Mouse (Mus musculus) cerebral cortex, adult 2 months (tissue): ENCODE results near the gene Hs1bp3.

Experiments
- WGBS: fragments of 180-500 bp; shearing (Covaris S2); methylation state at CpG from one replicate; pipeline ENCODE4 v1.1.7; 2018; 5-methylcytosine and 5-hydroxymethylcytosine counted together

Gene Hs1bp3

GRCm38 (mm10) chr12:8334261-8334660, 21.0 kb downstream of the Hs1bp3 start:
- WGBS = 66% methylated on average over 4 of the region's 4 CpGs

DNA sequence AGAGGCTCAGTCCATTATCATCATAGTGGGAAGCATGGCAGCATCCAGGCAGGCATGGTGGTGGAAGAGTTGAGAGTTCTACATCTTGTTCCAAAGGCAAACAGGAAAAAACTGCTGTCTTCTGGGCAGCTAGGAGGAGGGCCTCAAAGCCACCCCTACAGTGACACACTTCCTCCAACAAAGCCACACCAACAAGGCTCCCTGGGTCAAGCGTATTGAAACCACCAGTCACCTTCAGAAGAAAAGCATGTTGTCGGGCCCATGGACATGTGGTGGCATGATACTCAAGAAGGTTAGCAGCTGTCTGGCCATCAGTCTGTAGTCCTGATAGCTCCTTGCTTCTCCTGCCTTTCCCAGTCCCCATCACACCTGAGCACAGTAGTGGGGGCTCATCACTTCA, 22.3 kb downstream of the Hs1bp3 start:
- WGBS = 88% methylated on average over 2 of the region's 2 CpGs

- 81% methylated on average over 10 of the region's 10 CpGs for WGBS
Measured at GRCm38 (mm10) chr12:8336601-8337285, 23.5 kb downstream of the Hs1bp3 start.

DNA sequence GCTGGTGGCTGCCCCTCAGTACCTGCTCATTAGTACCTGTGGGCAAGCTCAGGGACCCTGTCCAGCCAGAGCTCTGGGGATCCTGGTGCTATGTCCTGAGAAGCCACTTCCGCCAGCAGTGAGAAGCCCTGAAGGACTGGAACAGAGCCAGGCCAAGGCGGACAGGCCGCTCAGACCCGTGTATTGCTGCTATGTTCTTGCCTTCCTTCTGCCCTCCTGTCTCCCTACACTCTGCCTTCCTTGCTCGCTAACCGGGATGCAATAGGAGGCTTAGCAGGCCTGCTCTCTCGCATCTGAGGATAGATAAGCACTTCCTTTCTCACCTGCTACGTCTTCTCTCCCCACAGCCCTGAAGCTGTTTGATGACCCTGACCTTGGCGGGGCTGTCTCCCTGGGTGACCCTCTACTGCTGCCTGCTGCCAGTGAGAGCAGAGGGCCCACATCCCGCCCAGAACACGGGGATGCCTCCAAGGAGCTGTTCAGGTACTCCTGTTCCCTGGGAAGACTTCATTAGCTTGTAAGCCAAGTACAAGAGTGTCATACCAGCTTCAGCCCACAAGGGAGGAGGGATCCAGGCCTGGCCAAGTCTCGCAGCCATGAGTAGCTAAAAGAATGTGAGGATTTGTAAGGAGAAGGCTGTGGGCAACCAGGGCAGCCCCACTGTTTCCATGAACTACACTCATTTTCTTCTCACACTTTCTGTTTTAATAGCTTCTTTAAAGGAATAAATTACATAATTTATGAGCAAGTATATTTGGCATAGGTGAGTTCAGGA, 24.2 kb downstream of the Hs1bp3 start:
- WGBS = 64% methylated on average over 12 of the region's 12 CpGs

DNA sequence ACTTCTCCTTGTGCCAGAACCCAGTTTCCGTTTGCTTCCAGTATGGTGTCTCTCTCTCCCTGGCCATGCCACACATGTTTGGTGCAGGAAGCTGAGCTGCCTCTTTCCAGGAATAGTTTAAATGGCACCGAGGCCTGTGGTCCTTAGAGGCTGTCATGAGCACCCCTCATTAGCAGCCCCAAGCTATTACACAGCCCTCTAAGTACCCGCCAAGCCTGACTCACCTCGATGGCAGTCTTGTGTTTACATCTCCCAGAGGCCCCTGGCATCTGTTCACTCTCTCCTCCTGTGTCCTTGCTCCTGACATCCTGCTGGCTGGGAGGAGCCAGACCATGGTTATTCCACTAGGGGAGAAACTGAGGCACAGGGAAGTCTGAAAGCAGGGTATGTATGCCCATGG, 25.3 kb downstream of the Hs1bp3 start:
- 51% methylated on average over 4 of the region's 4 CpGs for WGBS

DNA sequence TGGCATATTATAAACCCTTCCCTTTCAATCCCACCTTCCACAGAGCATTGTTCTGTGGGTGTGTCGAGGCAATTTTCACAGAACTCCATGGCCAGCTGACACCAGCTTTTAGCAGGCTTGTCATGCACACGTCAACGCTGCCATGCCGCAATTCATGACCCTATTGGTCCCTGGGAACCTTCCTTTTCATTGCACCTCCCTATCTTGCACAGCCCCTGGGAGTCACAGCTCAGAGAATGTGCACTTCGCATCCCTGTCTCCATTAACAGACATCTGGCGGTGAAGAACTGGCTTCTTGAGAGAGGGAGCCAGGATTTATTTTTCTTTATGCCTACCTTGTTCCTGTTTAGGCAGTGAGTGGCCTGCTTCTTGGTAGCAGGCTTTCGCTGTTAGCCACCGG, 25.7 kb downstream of the Hs1bp3 start:
- 81% methylated on average over 8 of the region's 8 CpGs for WGBS

DNA sequence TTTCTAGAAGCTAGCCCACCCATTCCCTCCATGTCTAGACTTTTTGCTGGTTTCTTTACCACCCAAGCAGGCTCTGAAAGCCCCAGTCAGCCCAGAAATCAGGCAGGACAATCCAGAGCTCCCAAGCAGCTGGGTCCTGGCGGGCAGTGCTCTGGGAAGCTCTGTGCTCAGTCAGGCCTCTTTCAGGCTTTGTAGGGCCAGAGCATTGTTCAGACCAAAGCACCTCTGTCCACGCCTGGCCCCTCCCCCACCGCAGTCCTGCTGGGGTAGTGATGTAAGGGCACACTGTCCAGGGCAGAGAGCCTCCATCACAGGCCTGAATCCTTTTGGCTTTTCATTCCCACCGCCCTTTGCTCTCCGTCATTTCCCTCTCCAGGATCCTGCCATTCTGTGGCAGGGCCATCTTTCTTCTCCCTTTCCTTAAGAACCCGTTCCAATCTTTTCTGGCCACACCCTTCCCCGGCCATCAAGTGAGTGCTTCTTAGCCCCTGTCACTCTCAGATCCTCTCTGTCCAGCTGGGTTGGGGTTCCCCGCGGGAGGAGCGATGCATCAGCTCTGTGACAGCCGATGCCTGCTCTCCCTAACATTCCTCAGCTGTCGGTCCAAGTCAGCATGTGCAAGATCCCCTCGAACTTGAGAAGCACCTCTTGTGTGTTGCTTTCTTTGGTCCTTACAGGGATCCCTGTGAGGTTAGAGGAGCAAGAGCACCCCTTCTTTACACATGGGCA, 26.5 kb downstream of the Hs1bp3 start:
- WGBS = 63% methylated on average over 13 of the region's 13 CpGs

DNA sequence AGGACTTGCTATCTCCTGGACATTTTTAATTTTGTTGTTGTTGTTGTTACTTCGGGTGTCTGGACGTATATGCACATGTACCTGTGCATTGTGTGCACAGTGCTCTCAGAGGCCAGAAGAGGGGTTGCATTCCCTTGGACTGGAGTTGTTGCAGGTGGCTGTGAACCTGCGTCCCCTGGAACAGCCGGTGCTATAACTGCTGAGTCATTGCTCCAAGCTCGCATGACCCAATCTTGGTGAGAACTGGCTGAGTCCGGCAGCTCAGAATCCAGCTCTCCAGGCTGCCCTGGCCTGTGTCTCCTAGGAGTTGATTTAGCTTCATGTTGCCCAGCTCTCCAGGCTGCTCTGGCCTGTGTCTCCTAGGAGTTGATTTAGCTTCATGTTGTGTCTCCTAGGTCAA, 27.8 kb downstream of the Hs1bp3 start:
- WGBS = 75% methylated on average over 6 of the region's 6 CpGs

DNA sequence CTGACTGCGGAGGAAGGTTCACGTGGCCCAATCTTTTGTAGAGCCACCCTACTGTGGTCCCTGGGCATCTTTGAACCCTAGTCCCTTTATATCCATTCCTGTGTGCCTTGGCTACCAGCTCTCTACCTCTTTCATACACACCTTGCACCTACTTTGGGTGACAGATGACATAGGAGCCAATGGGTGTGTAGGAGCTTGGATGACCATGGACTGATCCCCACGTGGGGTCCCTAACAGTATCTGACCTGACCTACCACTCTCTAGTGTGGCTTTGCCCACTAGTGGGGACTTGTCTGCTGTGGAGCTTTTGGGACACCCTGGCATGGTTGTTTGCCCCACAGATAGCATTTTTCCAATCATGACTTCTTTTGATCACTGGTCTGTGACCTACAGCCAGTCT, 30.1 kb downstream of the Hs1bp3 start:
- 99% methylated on average over 3 of the region's 3 CpGs for WGBS

- WGBS = 9% methylated on average over 9 of the region's 9 CpGs
Measured at GRCm38 (mm10) chr12:8344897-8345296, 31.7 kb downstream of the Hs1bp3 start.

DNA sequence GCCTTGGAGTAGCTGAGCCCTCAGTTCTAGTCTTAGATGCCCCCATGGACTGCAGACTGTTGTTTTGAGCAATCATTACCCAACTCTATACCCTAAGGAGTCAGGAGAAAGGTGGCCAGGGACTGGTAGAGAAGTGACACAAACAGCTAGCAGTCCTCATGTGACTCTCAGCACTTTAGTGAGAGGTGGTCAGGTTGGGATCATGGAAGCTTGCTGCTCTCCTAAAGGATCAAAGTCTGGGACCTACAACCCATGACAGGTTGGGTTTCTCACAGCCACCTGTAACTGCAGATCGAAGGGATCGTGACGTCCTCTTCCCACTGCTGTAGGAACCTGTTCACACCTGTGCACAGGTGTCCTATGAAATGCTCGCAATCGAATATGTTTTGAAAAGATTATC, 32.3 kb downstream of the Hs1bp3 start:
- WGBS = 96% methylated on average over 5 of the region's 5 CpGs

- WGBS = 73% methylated on average over 8 of the region's 8 CpGs
Measured at GRCm38 (mm10) chr12:8347746-8348462, 34.7 kb downstream of the Hs1bp3 start.

GRCm38 (mm10) chr12:8348733-8349513, 35.7 kb downstream of the Hs1bp3 start:
- WGBS = 59% methylated on average over 9 of the region's 9 CpGs

DNA sequence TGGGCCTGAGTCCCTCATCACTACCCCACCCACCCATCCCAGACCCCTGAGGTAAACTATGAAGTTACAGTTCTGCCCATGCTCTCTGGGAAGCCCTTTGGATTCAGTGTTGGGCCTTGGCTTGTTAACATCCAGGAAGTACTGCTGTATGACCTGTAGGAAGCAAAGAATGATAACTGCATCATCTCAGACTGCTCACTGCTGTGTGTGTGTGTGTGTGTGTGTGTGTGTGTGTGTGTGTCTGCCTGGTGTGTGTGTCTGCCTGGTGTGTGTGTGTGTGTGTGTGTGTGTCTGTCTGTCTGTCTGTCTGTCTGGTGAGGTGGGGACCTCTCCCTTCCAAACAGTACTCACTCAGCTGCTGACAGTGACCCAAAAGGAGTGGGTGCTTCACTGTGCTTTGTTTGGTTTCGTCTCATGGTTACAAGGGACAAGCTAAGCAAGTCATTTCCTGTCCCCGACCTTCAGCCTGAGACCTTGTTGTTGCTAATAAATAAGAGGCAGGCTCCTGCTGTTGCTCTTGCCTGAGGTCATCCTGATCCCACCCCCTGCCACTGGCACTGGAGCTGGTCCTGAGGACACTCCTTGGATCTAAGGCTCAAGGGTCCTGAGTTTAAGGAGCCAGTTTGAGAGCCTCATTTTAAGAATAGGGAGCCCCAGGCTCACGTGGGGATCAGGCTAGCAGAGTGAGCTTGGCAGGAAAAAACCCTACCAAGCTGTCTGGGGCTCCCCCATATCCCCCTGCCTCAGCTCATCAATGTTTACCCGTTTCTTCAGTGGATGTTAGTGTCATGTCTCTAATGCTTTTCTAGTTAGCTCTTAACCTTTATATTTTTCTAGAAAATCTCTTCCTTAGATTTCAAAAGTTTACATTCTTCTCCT, 38.0 kb downstream of the Hs1bp3 start:
- WGBS = 56% methylated on average over 4 of the region's 4 CpGs

- WGBS = 79% methylated on average over 4 of the region's 4 CpGs
Measured at GRCm38 (mm10) chr12:8353071-8353470, 39.8 kb downstream of the Hs1bp3 start.

DNA sequence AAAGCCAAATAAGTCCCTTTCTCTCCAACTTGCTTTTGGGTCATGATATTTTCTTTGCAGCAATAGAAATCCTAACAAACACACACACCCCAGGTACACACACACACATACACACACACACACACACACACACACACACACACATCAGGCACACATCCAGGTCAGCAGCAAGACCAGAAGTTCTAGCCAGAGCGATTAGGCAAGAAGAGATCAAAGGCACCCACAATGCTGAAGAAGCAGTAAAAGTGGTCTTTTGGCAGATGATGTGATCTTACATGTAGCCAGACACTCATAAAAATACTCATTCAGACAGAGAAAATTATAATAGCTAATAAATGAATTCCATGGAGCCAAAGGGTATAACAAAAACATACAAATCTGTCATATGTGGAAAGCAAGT, 41.0 kb downstream of the Hs1bp3 start:
- WGBS = 91% methylated on average over 1 of the region's 1 CpGs

DNA sequence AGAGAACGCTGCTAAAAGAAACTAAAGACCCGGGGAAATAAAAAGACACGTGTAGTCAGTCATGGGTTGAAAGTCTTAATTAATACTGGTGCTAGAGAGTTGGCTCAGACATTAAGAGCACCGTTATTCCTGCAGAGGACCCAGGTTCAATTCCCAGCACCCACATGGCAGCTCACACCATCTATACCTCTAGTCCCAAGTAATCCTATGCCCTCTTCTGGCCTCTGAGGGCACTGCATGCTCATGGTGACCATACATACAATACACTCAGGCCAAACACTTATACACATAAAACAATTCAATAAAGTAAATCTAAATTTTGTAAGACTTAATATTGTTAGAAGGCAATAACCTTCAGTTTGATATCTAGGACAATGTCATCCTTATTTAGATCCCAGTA, 41.8 kb downstream of the Hs1bp3 start:
- WGBS = 97% methylated on average over 4 of the region's 4 CpGs

GRCm38 (mm10) chr12:8357449-8357848, 44.2 kb downstream of the Hs1bp3 start:
- 9% methylated on average over 5 of the region's 5 CpGs for WGBS

DNA sequence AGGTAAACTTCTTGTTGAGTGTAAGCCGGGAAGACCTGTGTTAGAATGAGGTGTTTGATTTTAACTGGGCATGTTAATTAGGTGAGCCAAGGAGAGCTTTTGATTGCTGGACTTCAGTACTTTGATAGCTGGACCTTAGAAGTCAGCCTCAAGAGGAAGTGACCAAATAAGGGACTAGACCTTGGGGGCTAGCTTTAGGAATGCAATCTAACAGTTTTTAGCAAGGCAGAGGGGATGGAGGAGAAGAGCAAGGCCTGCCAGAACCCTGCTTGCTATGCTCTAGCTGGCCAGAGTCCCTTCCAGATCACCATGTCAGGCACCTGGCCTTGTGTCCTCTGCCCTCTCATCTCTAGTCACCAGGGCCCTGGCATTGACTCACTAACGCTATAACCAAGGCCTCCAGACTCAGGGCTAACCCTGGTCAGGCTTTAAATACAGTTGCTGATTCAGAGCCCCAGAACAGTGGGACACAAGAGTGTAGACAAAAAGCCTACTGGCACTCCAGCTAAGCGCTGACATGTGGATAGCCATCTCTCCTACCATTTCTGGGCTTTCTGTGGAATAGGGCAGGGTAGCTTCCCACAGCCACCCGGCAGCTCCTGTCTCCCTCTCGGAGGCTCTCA, 45.2 kb downstream of the Hs1bp3 start:
- 88% methylated on average over 5 of the region's 5 CpGs for WGBS
